Mouse (Mus musculus): ENCODE measurements around the gene Rplp1.

GRCm38 (mm10) chr9:61895014-61895413, 19.3 kb downstream of the Rplp1 start:
- TF ChIP-seq CTCF (IDR thresholded peaks at IDR 0.05; ENCODE audit: low read depth, low read length) (no peak), EP300 (IDR thresholded peaks at IDR 0.05; ENCODE audit: insufficient read depth, low read depth, low read length) (no peak), POLR2A (IDR thresholded peaks at IDR 0.05; ENCODE audit: insufficient read depth, low read length) (no peak)
